Mouse (Mus musculus): ENCODE measurements around the gene Gm49510. TPM values are rescaled to one million over a fixed set of nuclear protein-coding genes. Genes with fewer than 3 reads are reported as not detected.
A peak's percentile ranks its signal among the peaks of the same experiment; 100 is the strongest.

Gene Gm49510
- total RNA-seq, 2 experiments from 2014 or later = 0.13 TPM; not detected in 1

DNA sequence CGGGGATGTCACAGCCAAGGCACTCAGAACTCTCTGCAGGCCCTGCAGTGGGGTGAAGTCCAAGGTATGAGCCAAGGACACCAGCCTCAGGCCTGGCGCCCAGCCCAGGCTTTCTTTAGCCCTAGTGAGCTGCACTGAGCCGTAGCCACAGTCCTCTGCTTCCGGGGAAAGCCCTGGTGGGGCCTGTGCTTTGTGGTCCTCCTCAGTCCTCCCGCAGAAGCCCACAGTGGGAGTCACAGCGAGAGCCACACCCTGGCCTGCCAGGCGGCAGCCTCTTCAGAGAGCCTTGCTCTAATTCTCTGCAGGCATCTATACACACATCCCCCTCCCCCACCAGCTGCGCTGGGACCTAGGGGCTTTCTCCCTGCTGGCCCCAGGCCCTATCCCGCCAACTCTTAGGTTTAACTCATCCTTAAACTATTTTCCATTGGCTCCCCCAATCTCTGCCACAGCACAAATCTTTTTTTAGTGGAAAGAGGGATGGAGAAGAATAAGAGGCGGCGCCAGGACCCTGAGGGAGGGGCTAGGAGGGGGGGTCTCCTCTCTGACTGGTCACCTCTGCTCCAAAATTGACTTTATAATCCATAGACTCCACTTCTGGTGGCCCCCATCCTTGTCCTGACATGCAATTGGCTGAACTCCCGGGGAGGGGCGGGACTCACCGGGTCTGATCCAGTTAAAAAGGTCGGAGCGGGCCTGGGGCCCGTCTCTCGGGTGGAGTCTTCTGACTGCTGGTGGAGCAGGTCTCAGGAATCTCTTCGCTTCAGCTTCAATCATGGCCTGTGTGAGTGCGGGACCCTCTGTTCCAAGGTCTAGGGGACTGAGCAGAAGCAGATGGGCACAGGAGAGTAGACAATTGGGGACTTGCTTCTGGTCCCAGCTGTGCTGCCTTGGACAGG lies 26.8 kb downstream of the Gm49510 start, which contains the start of gene Lgals1:
TSS of gene Lgals1 (plus strand) at position 705 of the 899 bp plus-strand sequence.
- peak within 1 kb of the TSS; percentile 95 for H3K27ac ChIP-seq
- intact Hi-C loops (cut with DNase I) = no loop called here
- peak; percentile 94 for DNase-seq
- no peak for TF ChIP-seq CTCF (IDR thresholded peaks at IDR 0.05)
- H3K4me3 ChIP-seq = peak within 1 kb of the TSS; percentile 80

DNA sequence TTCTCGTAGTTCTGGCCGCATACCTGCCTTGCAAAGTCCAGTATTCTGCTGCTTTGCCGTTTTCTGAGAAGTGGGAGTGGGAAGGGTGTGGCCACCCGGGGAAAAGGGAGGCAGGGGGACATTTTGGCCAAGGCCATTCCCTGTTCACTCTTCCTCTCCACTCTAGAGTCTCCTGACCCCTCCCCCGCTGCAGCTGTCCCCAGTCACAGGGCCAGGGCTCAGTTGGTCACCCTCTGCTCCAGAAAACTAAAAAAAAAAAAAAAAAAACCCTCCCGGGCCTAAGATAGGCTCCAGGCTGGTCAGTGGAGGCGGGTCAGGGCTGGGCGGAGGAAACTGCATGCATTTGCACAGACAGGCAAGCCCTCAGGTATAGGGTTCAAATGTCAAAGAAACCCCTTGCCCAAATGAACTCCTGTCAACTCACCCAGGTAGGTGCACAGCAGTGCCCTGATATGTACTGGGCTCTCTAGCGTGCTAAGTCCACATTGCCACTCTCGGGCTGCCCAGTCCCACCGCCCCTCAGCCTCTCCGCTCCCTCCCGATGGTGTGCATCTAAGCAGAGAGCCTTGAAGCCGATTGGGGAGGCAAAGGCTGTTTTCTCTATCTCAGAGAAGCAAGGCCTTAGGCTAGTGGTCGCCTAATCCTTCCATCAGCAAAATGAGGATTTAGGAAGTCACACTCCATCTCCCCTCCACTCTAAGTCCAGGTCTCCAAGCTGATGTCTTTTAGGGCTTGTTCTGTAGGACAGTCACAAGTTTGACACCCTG lies 27.7 kb downstream of the Gm49510 start:
- Histone ChIP-seq H3K4me3 (peak overlapping the region; percentile 80), H3K27ac (peak overlapping the region; percentile 95)
- intact Hi-C loops (cut with DNase I) = no loop called here
- peak; percentile 78 for DNase-seq
- no peak for TF ChIP-seq CTCF (IDR thresholded peaks at IDR 0.05)

DNA sequence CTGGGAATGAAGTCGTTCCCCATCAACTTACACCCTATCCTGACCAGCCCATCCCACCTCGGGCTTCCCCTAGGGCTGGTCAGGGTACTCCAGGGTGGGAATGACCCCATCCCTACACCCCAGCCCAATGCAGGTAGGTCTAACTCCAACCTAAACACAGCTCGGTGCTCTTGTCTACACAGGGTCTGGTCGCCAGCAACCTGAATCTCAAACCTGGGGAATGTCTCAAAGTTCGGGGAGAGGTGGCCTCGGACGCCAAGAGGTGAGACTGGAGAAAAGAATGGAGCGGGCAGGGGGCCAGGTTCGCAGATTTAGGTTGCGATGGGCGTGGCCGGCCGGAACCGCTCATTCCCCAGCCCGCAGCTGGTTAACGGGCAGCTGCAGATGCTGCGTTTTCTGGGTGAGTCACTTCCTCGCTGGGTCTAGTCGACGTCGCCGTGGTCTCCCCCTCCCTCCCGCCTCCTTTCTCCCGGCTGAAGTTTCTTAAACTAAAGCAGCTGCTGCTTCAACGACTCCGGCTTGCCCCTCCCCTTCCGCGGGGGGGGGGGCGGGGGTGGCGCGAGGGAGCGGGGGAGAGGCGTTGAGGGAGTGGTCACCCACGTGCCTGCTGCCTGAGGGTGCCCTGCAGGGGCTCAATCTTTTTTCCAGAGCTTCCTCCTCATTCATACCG lies 28.5 kb downstream of the Gm49510 start:
- intact Hi-C loops (cut with DNase I) = no loop called here
- Histone ChIP-seq H3K27ac (peak overlapping the region; percentile 95), H3K4me3 (peak overlapping the region; percentile 80)
- no peak for TF ChIP-seq CTCF (IDR thresholded peaks at IDR 0.05)
- peak; percentile 84 for DNase-seq

DNA sequence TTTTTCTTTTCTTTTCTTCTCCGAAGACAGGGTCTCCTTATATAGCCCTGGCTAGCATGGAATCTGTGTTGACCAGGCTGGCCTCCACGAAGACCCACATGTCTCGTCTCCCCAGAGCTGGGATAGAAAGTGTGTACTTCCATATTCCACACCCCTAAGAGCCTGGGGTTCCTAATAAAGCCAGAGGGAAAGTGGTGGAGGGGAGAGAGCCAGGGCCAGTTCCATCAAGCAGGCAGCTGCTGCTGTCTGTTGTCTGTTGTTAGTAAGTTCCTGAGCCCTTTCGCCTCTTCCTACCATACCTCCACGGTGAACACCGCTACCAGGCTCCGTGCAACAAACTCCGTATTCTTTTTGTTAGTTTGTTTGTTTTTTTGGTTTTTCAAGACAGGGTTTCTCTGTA lies 29.1 kb downstream of the Gm49510 start:
- peak overlapping the region; percentile 80 for H3K4me3 ChIP-seq
- H3K27ac ChIP-seq = peak overlapping the region; percentile 95
- intact Hi-C loops (cut with DNase I) = no loop called here
- no peak for DNase-seq
- no peak for TF ChIP-seq CTCF (IDR thresholded peaks at IDR 0.05)

DNA sequence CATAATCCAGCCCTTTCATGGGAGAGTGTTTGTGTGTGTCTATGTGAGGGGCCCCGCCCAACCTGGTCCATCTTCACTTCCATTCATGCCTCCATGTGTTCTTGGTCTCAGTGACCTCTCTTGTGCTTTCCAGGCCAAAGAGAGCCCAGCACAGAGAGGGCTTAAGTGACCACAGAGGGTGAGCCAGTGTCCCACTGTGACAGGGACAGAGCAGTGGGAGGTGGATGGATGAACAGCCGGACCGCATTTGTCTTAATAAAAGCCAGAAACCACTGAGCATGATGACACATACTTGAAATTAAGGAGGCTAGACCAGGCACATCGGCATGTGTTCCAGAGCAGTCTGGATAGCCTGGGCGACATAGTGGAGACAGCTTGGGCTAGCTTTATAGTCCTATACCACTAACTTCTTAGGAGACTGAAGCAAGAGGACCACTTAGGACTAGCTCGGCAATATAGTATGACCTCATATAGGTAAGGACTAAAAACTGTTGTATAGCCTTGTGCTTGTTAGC lies 30.8 kb downstream of the Gm49510 start:
- Histone ChIP-seq H3K4me3 (no peak overlapping the region), H3K27ac (no peak overlapping the region)
- DNase-seq = no peak
- no peak for TF ChIP-seq CTCF (IDR thresholded peaks at IDR 0.05)
- intact Hi-C loops (cut with DNase I) = loop anchor here (1.0 kb wide), 1 partner anchor 15 kb away; no protein-coding TSS in a partner anchor

DNA sequence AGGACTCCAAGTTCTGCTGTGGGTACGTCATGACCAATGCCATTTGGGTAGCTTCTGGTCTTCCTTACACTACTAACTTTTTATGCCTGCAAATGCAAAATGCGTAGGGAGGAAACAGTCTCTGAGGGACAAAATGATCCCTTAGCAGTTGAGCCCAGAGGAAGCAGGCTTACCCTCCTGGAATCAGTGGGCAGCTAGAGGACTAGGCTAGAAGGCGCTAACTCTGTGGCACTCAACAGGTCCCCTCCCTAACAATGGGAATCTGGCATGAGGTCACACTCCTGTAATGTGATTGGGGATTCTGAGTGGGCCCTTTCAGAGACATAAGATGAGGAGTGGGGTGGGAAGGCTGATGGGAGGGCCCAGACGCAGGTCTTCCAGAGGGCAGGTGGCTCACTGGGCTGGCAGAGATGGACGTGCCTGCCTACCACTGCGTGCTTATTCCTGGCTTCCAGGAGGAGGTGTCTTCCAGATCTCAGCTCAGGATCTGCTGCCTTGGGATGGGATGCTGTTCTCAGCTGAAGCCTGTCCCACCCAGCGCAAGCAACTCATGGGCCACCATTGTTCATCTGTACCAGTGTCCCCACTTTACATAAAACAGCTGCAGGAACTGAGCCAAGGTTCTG lies 31.4 kb downstream of the Gm49510 start:
- H3K27ac ChIP-seq = peak overlapping the region; percentile 28; the same call in 1 of the 2 replicates
- intact Hi-C loops (cut with DNase I) = loop anchor here (1.0 kb wide), 1 partner anchor 16 kb away; no protein-coding TSS in a partner anchor

DNA sequence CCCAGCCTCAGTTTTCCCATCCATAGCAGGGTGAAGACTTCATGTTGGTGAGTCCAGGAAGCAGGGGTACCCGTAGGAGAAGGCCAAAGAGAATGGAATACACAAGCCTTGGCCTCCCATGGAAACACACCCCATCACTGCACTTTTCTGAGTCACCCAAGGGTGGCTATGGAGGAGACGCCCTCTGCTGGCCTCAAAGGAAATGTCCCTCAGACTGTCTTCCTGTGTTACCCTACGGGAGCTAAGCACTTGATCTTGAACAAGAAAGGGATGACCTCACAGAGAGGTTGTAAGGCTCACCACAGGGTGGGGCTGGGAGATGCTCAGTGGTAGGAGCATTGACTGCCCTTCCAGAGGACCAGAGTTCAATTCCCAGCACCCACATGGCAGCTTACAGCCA lies 32.1 kb downstream of the Gm49510 start:
- TF ChIP-seq CTCF (IDR thresholded peaks at IDR 0.05) = peak; percentile 86
- DNase-seq = peak; percentile 68
- H3K27ac ChIP-seq = peak overlapping the region; percentile 28; the same call in 1 of the 2 replicates
- no peak overlapping the region for H3K4me3 ChIP-seq
- intact Hi-C loops (cut with DNase I) = no loop called here

More for the DNA sequence above, 31.4 kb downstream of the Gm49510 start:
- no peak for DNase-seq
- no peak for TF ChIP-seq CTCF (IDR thresholded peaks at IDR 0.05)
- no peak overlapping the region for H3K4me3 ChIP-seq

DNA sequence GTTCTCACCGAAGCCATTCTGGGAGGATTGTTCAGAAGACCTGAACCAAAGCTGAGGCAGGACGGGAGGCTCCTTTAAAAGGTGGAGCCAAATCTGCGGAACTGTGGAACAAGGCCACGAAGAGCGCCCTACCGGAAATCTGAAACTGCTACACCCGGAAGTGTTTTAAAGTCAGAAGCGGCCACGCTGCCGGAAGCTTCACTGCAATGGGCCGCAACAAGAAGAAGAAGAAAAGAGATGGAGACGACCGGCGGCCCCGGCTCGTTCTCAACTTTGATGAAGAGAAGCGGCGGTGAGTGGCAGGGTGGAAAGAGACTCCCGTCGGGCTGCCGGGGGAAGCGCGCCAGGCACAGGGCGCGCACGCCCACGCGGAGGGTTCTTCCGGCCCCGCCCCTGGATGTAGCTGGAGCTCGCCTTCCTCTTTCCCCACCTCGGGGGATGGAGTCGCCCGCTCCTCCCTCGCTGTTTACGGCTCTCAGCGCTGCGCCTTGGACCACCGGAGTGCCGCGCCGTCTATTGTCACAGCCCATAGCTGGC lies 35.4 kb downstream of the Gm49510 start, which contains the start of gene Nol12:
TSS of gene Nol12 (plus strand) at position 150 of the 537 bp plus-strand sequence.
- peak within 1 kb of the TSS; percentile 95 for H3K4me3 ChIP-seq
- peak; percentile 84 for DNase-seq
- TF ChIP-seq CTCF (IDR thresholded peaks at IDR 0.05) = no peak
- peak within 1 kb of the TSS; percentile 94 for H3K27ac ChIP-seq
- intact Hi-C loops (cut with DNase I) = no loop called here

DNA sequence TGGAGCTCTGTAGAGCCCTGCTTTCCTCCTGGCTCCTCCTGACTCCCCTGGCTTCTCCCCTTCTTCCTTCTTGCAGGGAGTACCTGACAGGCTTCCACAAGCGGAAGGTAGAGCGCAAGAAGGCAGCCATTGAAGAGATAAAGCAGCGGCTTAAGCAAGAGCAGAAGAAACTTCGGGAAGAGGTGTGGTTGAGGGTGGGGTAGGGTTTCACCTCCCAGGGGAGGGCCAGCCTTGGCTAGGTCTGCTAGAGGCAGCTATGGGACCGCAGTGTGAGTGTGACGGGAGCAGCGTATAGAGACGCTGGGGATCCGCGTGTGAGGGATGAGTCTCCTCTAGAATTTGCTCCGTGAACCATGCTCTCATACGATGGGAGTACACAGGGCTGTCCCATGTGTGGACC lies 36.9 kb downstream of the Gm49510 start:
- Histone ChIP-seq H3K27ac (no peak overlapping the region), H3K4me3 (no peak overlapping the region)
- no peak for TF ChIP-seq CTCF (IDR thresholded peaks at IDR 0.05)
- intact Hi-C loops (cut with DNase I) = no loop called here
- DNase-seq = no peak

DNA sequence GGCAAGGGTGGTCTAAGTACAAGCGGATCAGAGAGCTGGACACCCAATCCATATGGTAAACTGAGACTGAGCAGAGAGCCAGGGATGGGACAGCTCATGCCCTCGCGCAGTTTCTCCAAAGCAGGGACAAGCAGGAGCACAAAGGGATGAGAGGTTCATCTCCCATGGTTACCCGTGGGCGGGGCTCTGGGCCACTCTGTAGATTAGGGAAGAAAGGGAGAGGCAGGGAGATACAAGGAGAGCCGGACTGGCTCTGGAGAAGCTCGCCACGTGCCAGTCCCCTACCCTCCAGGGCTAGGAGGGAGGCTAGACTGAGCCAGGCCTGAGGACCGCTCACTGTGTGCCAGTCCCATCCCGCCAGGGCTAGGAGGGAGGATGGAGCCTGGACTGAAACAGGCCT lies 37.8 kb downstream of the Gm49510 start:
- Histone ChIP-seq H3K4me3 (no peak overlapping the region), H3K27ac (no peak overlapping the region)
- TF ChIP-seq CTCF (IDR thresholded peaks at IDR 0.05) = no peak
- no peak for DNase-seq
- intact Hi-C loops (cut with DNase I) = no loop called here

DNA sequence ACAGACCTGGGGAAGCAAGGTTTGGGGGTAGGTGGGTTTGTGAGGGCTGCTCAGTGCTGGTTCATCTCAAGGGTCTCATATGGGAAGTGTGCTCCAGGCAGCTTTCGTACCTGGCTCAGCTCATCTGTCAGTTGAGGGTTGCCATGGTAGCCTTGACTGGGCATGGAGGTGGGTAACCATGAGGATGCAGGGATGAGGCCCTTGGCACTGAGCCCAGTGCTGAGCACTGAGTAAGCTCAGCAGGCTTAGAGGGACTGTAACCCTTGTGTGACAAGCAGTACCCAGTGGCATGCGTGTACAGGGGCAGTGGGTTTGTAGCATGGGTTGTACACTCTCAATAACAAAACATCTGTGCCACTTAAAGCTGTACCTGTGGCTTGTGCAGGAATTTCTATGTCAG lies 38.5 kb downstream of the Gm49510 start:
- Histone ChIP-seq H3K4me3 (no peak overlapping the region), H3K27ac (no peak overlapping the region)
- DNase-seq = no peak
- no peak for TF ChIP-seq CTCF (IDR thresholded peaks at IDR 0.05)
- intact Hi-C loops (cut with DNase I) = no loop called here

All from gastrocnemius, adult 2 months (tissue).